Mouse (Mus musculus) stomach, postnatal 0 days (tissue): ENCODE measurements around the gene Lhfpl4.

Source experiments
- CTCF ChIP-seq: IDR thresholded peaks from 2 replicates; pipeline ENCODE4 v1.5.1; 2016; ENCODE audit warnings: antibody characterized with exemption, low read depth, mild to moderate bottlenecking, moderate library complexity
- EP300 ChIP-seq: optimal IDR thresholded peaks from 2 replicates; pipeline ENCODE3; 2016; ENCODE audit warnings: antibody characterized with exemption

DNA sequence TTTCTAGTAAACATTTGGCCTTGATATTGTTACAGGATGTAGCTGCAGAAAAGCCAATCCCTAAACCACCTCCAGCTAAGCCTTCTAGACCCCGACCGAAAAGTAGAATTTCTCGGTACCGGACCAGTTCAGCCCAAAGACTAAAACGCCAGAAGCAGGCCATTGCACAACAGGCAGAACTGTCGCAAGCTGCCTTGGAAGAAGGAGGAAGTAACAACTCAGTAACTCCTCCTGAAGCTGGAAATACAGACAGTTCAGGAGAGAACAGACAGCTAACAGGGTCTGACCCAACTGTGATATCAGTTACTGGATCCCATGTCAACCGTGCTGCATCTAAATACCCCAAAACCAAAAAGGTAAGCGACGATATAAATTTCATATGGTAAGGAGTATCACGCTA is 74.4 kb downstream of the Lhfpl4 start:
- TF ChIP-seq EP300 (no peak), CTCF (no peak)
